Mouse (Mus musculus) left cerebral cortex, postnatal 14 days (tissue): Measurements from ENCODE around the gene Olfr342. TPM values are rescaled to one million over a fixed set of nuclear protein-coding genes. Genes with fewer than 3 reads are reported as not detected.

Experiments
- DNase-seq, 2 experiments: peaks; one replicate each; pipeline ENCODE4 v3.0.0; 2021 to 2022; ENCODE audit warnings: low spot score in 2 of 2, mixed read lengths in 1 of 2
- intact Hi-C: fragments of 180-260 bp; cut with DNase I; formaldehyde crosslinking; loops from one replicate; pipeline ENCODE4 v1.15.1; 2025
- long read RNA-seq, 2 experiments: library from polyadenylated mRNA; stranded (forward); transcript quantifications; one replicate each; pipeline ENCODE4 v2.0.0; 2021
- total RNA-seq, 2 experiments: library from RNA; stranded (reverse); gene quantifications; 2 replicates each; pipeline ENCODE4 v1.2.3; 2021

Olfr342 gene
- not detected for total RNA-seq
- long read RNA-seq, experiment 1: 0 reads
- long read RNA-seq, experiment 2: 0 reads

DNA sequence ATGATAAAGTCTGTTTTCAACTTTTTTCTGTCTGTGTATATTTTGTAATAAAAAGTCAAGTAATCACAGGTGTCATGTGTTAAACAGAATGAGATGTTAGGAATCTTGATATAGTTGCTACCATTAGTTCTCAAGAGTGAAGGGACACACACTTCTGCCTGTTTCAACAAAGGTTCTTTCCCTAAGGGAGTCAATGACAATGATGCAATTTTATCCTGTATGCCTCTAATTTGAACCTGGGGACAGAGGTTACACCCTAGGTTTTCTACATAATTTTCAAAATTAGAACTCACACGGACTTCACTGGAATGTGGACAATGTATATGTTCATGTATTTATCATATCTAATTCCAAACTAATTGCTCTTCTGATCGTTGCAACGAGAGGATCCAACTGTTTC is at the start of gene Olfr342:
Gene Olfr342 (plus strand): TSS at position 301 of the 400 bp plus-strand sequence.
- DNase-seq: no peak
- intact Hi-C loops: no loop called here

DNA sequence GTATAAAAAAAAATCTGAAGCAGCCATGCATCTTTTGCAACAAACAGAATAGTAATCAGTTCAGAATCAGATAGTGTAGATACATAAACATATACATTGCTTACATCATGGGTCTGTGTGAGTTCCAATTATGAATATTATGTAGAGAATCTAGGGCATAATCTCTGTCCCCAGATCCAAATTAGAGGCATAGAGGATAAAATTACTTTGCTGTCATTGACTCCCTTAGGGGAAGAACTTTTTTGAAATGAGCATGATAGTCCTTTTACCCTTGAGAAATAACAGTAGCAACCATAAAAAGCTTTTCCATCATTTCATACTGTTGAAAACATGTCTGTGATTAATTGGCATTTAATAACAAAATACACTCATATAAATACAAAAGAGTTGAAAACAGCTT is 42.4 kb upstream of the Olfr342 start, which contains the start of gene Olfr341:
Gene Olfr341 (minus strand): TSS at position 101 of the 400 bp plus-strand sequence.
- intact Hi-C loops: no loop called here
- no peak for DNase-seq

DNA sequence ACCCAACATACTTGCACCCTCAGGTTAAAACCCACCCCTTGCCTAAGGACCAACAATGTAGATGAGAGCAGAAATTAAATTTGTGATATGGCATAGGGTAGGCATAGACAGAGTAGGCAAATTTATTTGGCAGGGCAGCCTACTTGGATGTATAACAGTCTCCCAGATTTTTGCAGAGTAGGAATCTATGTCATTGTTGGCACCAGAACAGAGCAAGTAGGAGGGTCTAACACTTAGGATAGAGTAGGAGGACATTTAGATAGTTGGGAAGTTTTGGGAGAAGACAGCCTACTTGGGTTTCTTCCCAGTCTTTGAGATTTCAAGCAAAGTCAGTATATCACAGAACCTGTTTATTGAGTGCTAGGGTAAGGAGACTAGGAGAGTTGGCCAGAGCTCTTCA is 40.4 kb downstream of the Olfr342 start:
- intact Hi-C loops: no loop called here
- no peak for DNase-seq

DNA sequence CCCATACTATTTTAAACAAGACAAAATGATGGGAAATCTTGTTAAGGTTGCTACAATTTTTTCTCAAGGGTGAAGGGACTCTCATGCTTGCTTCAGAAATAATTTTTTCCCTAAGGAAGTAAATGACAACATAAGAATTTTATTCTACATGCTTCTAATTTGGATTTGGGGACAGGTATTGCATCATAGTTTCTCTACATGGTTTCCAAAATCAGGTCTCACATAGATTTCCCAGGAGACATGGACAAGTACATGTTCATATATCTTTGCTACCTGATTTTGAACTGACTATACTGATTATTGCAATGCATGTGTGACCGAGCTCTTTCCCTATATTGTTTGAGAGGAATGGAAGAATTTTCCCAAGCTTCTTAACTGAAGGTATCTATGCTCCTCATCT is 41.6 kb downstream of the Olfr342 start, which contains the start of gene Olfr344:
Gene Olfr344 (plus strand): TSS at position 301 of the 400 bp plus-strand sequence.
- intact Hi-C loops: no loop called here

DNA sequence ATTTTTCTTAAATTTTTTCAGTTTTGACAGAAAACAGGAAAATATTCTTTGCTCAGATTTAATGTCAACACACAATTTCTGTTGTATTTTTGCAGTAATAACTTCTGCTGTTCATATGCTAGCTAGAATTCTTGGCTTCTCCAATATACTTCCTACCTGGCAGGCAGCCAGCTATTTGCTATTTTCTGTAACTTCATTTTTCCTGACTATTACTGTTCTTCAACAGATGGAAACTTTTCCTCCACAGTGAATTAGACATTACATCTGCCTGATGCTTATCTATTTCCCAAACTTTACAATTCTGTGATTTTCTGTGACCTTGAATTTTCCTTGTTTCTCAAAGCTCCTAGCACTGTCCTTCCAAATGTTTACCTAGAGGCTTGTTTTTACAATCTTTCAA is 42.2 kb downstream of the Olfr342 start:
- no peak for DNase-seq
- intact Hi-C loops: no loop called here

More for the DNA sequence above, 41.6 kb downstream of the Olfr342 start, which contains the start of gene Olfr344:
- no peak for DNase-seq

DNA sequence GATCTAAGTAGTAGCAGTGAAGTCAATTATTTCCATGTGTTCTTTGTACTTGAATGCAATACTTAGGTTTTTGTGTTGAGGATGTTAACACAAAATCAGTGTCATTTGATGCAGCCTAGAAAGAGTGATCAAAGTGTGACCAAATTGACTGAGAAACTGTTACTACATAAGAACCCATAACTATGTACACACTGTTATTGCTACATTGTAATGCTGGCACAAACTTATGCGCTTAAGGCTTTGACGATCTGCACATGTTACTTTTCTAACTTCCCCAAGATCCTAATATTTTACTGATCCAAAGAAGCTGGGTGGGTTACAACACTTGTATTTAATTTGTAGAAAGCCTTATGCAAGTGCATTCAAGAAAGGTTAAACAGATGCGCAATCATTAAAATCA is 43.0 kb downstream of the Olfr342 start:
- intact Hi-C loops: no loop called here
- DNase-seq: no peak

Other genes with a start within 250 kb of the Olfr342 start
- gene Olfr338, start 151.5 kb upstream of the Olfr342 start, total RNA-seq: under 1 TPM in 1 of 2 experiments, not detected in 1; 0.06 TPM
- gene Olfr339, start 106.1 kb upstream of the Olfr342 start, total RNA-seq: not detected
- not detected for gene Olfr340, start 72.4 kb upstream of the Olfr342 start, total RNA-seq
- not detected for gene Olfr341, start 42.5 kb upstream of the Olfr342 start, total RNA-seq
- gene Olfr344, start 41.7 kb downstream of the Olfr342 start, total RNA-seq: under 1 TPM in 1 of 2 experiments, not detected in 1; 0.04 TPM
- not detected for gene Olfr345, start 115.0 kb downstream of the Olfr342 start, total RNA-seq
- not detected for gene Olfr346, start 160.8 kb downstream of the Olfr342 start, total RNA-seq
- gene Olfr347, start 206.9 kb downstream of the Olfr342 start, total RNA-seq: not detected